In genomic region chr5:120579211-120579897, GRCm38 (mm10) we compare ENCODE assay signal across 8 mouse cellular contexts. TPM values are rescaled to one million over a fixed set of nuclear protein-coding genes. Genes with fewer than 3 reads are reported as not detected.
DNase-seq lines count a peak whose midpoint lies in the region; ATAC-seq and TF ChIP-seq lines count a peak whose summit lies in the region.

No protein-coding gene starts in this region.

- TF ChIP-seq POLR2A in liver, adult 2 months (IDR thresholded peaks at IDR 0.05; ENCODE audit: extremely low read depth, insufficient read depth, low read length), result no peak
- TF ChIP-seq POLR2A in thymus, adult 2 months (IDR thresholded peaks at IDR 0.05; ENCODE audit: control insufficient read depth, extremely low read depth, insufficient read depth, low read length, poor library complexity), result no peak

- H3K79me2 ChIP-seq in liver, adult 2 months (ENCODE audit: control insufficient read depth, insufficient read depth, low read length), result peaks cover 34% of the 10 kb centered on the region

- WGBS in liver, adult 2 months, result 31% methylated on average over 26 of the region's 26 CpGs
- WGBS in midbrain, embryonic 13.5 days, result 72% methylated on average over 26 of the region's 26 CpGs
- 5% methylated on average over 26 of the region's 26 CpGs for WGBS in thymus, adult 2 months

- H3K27me3 ChIP-seq in liver, adult 2 months (ENCODE audit: control insufficient read depth, insufficient read depth, low read length), result no peaks in the 10 kb centered on the region
- H3K27me3 ChIP-seq in midbrain, embryonic 13.5 days, result no peaks in the 10 kb centered on the region
- H3K27me3 ChIP-seq in thymus, adult 2 months (ENCODE audit: control insufficient read depth, insufficient read depth, low read length), result no peaks in the 10 kb centered on the region

- TF ChIP-seq CTCF in liver, adult 2 months (IDR thresholded peaks at IDR 0.05; ENCODE audit: low read depth, low read length), result no peak
- TF ChIP-seq CTCF in thymus, adult 2 months (IDR thresholded peaks at IDR 0.05; ENCODE audit: borderline replicate concordance, control insufficient read depth, extremely low read depth, insufficient read depth, low read length, poor library complexity), result 0 out of 2 replicates have a peak, but pooled peaks have one; percentile 9

- no peak overlapping the region for H3K4me3 ChIP-seq in liver, adult 2 months (ENCODE audit: insufficient read depth, low read depth, low read length)
- H3K4me3 ChIP-seq in midbrain, embryonic 13.5 days (replicated peaks), result no peak overlapping the region
- peak overlapping the region; percentile 19 for H3K4me3 ChIP-seq in thymus, adult 2 months (ENCODE audit: control insufficient read depth, insufficient read depth, low read length)

- H3K27ac ChIP-seq in liver, adult 2 months (replicated peaks; ENCODE audit: insufficient read depth, low read depth, low read length), result peak overlapping the region; percentile 55
- H3K27ac ChIP-seq in midbrain, embryonic 13.5 days, result peak overlapping the region; percentile 51
- peak overlapping the region; percentile 88 for H3K27ac ChIP-seq in thymus, adult 2 months (ENCODE audit: control insufficient read depth, insufficient read depth, low read length)

- ATAC-seq in midbrain, embryonic 13.5 days, result peak; percentile 53; the same call in 1 of the 2 replicates

- no peak overlapping the region for H3K4me2 ChIP-seq in midbrain, embryonic 13.5 days (replicated peaks)

- H3K4me1 ChIP-seq in liver, adult 2 months (ENCODE audit: control insufficient read depth, insufficient read depth, low read length), result peaks cover 24% of the 10 kb centered on the region
- peaks cover 25% of the 10 kb centered on the region for H3K4me1 ChIP-seq in midbrain, embryonic 13.5 days (replicated peaks)
- H3K4me1 ChIP-seq in thymus, adult 2 months (replicated peaks; ENCODE audit: control insufficient read depth, insufficient read depth, low read length), result peaks cover 51% of the 10 kb centered on the region

- peak overlapping the region; percentile 30; the same call in 1 of the 2 replicates for H3K9ac ChIP-seq in liver, adult 2 months (ENCODE audit: low read depth, low read length)
- no peak overlapping the region for H3K9ac ChIP-seq in midbrain, embryonic 13.5 days (replicated peaks)

- H3K9me3 ChIP-seq in midbrain, embryonic 13.5 days, result no peaks in the 10 kb centered on the region

- peak; percentile 65 for DNase-seq in liver, adult 2 months (ENCODE audit: extremely low read depth, low read depth, low spot score)
- no peak for DNase-seq in liver
- peak; percentile 67 to 69 for DNase-seq in cerebellum, postnatal 25 days
- DNase-seq in heart, adult 8-10 months (ENCODE audit: low spot score), result peak; percentile 68
- peak; percentile 59 to 80 for DNase-seq in kidney, adult 8-10 months
- DNase-seq in thymus, adult 2 months, result peak; percentile 45
- no peak for DNase-seq in right cerebral cortex, postnatal 10 days (ENCODE audit: low spot score in 2 of 2)

- H3K36me3 ChIP-seq in liver, adult 2 months (ENCODE audit: control insufficient read depth, insufficient read depth, low read length), result peaks cover 14% of the 10 kb centered on the region
- peaks cover 19% of the 10 kb centered on the region for H3K36me3 ChIP-seq in midbrain, embryonic 13.5 days
- H3K36me3 ChIP-seq in thymus, adult 2 months (ENCODE audit: control insufficient read depth, insufficient read depth, low read length), result peaks cover 24% of the 10 kb centered on the region; the same call in 1 of the 2 replicates

RNA-seq across cellular contexts. Expression of gene Tpcn1, which starts 9.1 kb away (rescaled TPM):
- total RNA-seq in liver, adult 2 months (2014; rRNA removed), result 7.6 and 11.5 TPM in 2 replicates
- 51.9 and 78.1 TPM in 2 replicates for polyA plus RNA-seq in liver, adult 2 months (2012; rRNA removed)
- total RNA-seq in heart, adult 8-10 months (2022), result 10 to 100 TPM; 34.8 to 36.7 (median 36.3) TPM
- polyA plus RNA-seq in midbrain, embryonic 13.5 days (2015; fragmentation: Nextera tagmentation; extraction: Ambion mirVana), result 12.6 and 15.6 TPM in 2 replicates
- 203 and 208 TPM in 2 replicates for polyA plus RNA-seq in thymus, adult 2 months (2012; rRNA removed)

RNA-seq across cellular contexts. Expression of gene Iqcd, which starts 9.5 kb away (rescaled TPM):
- total RNA-seq in liver, adult 2 months (2014; rRNA removed), result 0.09 TPM in 1 of 2 replicates, not detected in the other
- 0.15 and 0.22 TPM in 2 replicates for polyA plus RNA-seq in liver, adult 2 months (2012; rRNA removed)
- total RNA-seq in heart, adult 8-10 months (2022), result under 1 TPM in 2 of 4 experiments, not detected in 2; 0.14 to 0.22 TPM
- 1.4 and 2.0 TPM in 2 replicates for polyA plus RNA-seq in midbrain, embryonic 13.5 days (2015; fragmentation: Nextera tagmentation; extraction: Ambion mirVana)
- polyA plus RNA-seq in thymus, adult 2 months (2012; rRNA removed), result 2.8 and 3.0 TPM in 2 replicates

RNA-seq across cellular contexts. Expression of gene Rita1, which starts 33.0 kb away (rescaled TPM):
- 4.4 and 5.9 TPM in 2 replicates for total RNA-seq in liver, adult 2 months (2014; rRNA removed)
- polyA plus RNA-seq in liver, adult 2 months (2012; rRNA removed), result 9.1 and 10.5 TPM in 2 replicates
- 10 to 100 TPM; 14.3 to 17.9 (median 15.3) TPM for total RNA-seq in heart, adult 8-10 months (2022)
- polyA plus RNA-seq in midbrain, embryonic 13.5 days (2015; fragmentation: Nextera tagmentation; extraction: Ambion mirVana), result 23.0 and 23.9 TPM in 2 replicates
- 18.8 and 20.6 TPM in 2 replicates for polyA plus RNA-seq in thymus, adult 2 months (2012; rRNA removed)

RNA-seq across cellular contexts. Expression of gene Ddx54, which starts 33.2 kb away (rescaled TPM):
- 15.2 and 19.8 TPM in 2 replicates for total RNA-seq in liver, adult 2 months (2014; rRNA removed)
- polyA plus RNA-seq in liver, adult 2 months (2012; rRNA removed), result 24.2 and 24.6 TPM in 2 replicates
- 10 to 100 TPM; 21.0 to 24.7 (median 23.0) TPM for total RNA-seq in heart, adult 8-10 months (2022)
- polyA plus RNA-seq in midbrain, embryonic 13.5 days (2015; fragmentation: Nextera tagmentation; extraction: Ambion mirVana), result 43.9 and 44.3 TPM in 2 replicates
- polyA plus RNA-seq in thymus, adult 2 months (2012; rRNA removed), result 429 and 448 TPM in 2 replicates

RNA-seq across cellular contexts. Expression of gene Cfap73, which starts 54.7 kb away (rescaled TPM):
- total RNA-seq in liver, adult 2 months (2014; rRNA removed), result not detected in 2 replicates
- polyA plus RNA-seq in liver, adult 2 months (2012; rRNA removed), result not detected in 2 replicates
- not detected for total RNA-seq in heart, adult 8-10 months (2022)
- polyA plus RNA-seq in midbrain, embryonic 13.5 days (2015; fragmentation: Nextera tagmentation; extraction: Ambion mirVana), result not detected in 2 replicates
- polyA plus RNA-seq in thymus, adult 2 months (2012; rRNA removed), result 0.15 and 0.33 TPM in 2 replicates

Comparison
In these comparisons a context has a peak if more than half of its experiments do, and no peak if none do; other contexts are left out.
1. DNase-seq: peak in liver, adult 2 months (single experiment), cerebellum, postnatal 25 days (2 of 2), heart, adult 8-10 months (single experiment), kidney, adult 8-10 months (2 of 2) and thymus, adult 2 months (single experiment); none in liver (single experiment) and right cerebral cortex, postnatal 10 days (0 of 2).
2. Peak in every context shown above with its lines, with median percentiles within 50 percentile points of each other: H3K27ac ChIP-seq.